9 mouse cellular contexts compared by ENCODE assay signal in the genomic region with DNA sequence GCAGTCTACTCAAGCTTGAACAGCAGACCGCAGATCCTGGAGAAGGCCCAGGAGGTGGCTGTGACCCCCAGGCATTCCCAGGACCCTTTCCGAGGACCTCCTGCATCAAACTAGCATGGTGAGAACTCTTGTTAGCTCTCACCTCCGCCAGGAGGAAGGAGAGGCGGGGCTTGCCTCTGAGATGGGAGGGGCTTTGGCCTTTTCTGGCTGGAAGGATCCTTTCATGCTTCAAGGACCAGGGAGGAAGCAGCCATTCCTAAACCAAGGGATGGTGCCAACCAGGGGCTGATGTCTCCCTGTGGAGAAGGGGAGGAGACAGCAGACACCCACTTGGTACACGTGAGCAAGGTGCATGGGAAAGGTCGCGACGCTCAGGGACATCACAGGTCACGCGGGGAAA. TPM values are rescaled to one million over a fixed set of nuclear protein-coding genes. Genes with fewer than 3 reads are reported as not detected.
DNase-seq lines count a peak whose midpoint lies in the region; ATAC-seq and TF ChIP-seq lines count a peak whose summit lies in the region.
"Had no signal": no experiment of that assay in that cellular context is flagged by ENCODE, and none has a peak within 500 bp of the region (broad histone marks: within the 10 kb centered on the region; RNA-seq: fewer than 3 reads in every experiment).

No protein-coding gene starts in this region.

- no peaks in the 10 kb centered on the region for H3K9me3 ChIP-seq in heart, embryonic 11.5 days (replicated peaks; ENCODE audit: control insufficient read depth, low read length)
- no peaks in the 10 kb centered on the region for H3K9me3 ChIP-seq in forebrain, postnatal 0 days (ENCODE audit: low read length)
- H3K9me3 ChIP-seq in liver, embryonic 15.5 days (replicated peaks) = no peaks in the 10 kb centered on the region

- no peak for TF ChIP-seq CTCF in heart, adult 2 months (IDR thresholded peaks at IDR 0.05)
- TF ChIP-seq CTCF in forebrain, postnatal 0 days (IDR thresholded peaks at IDR 0.05; ENCODE audit: low read depth) = no peak

- no peak for ATAC-seq in heart, embryonic 11.5 days (replicated peaks; ENCODE audit: insufficient number of reproducible peaks, low FRiP score, low TSS enrichment)
- no peak for ATAC-seq in forebrain, postnatal 0 days
- ATAC-seq in liver, embryonic 15.5 days (ENCODE audit: insufficient read depth) = no peak

- intact Hi-C loops in heart, adult 2 months (cut with DNase I) = no loop called here
- intact Hi-C loops in left cerebral cortex, postnatal 25 days (cut with DNase I) = no loop called here

- peaks cover 15% of the 10 kb centered on the region for H3K4me1 ChIP-seq in heart, embryonic 11.5 days (ENCODE audit: control insufficient read depth, insufficient read depth, low read length)
- no peaks in the 10 kb centered on the region for H3K4me1 ChIP-seq in heart, adult 2 months (ENCODE audit: control insufficient read depth, insufficient read depth, low read length)
- no peaks in the 10 kb centered on the region for H3K4me1 ChIP-seq in forebrain, postnatal 0 days (ENCODE audit: insufficient read depth)
- H3K4me1 ChIP-seq in liver, embryonic 15.5 days (replicated peaks) = no peaks in the 10 kb centered on the region

- no peaks in the 10 kb centered on the region for H3K27me3 ChIP-seq in heart, embryonic 11.5 days (ENCODE audit: control insufficient read depth, insufficient read depth, low read length)
- no peaks in the 10 kb centered on the region for H3K27me3 ChIP-seq in heart, adult 2 months (ENCODE audit: control insufficient read depth, insufficient read depth, low read length)
- H3K27me3 ChIP-seq in forebrain, postnatal 0 days (ENCODE audit: insufficient read depth, low read length) = no peaks in the 10 kb centered on the region
- peaks cover 11% of the 10 kb centered on the region; the same call in 1 of the 2 replicates for H3K27me3 ChIP-seq in liver, embryonic 15.5 days

- peak overlapping the region; percentile 54 for H3K4me2 ChIP-seq in heart, embryonic 11.5 days
- peak overlapping the region; percentile 28; the same call in 1 of the 2 replicates for H3K4me2 ChIP-seq in forebrain, postnatal 0 days (ENCODE audit: low read depth)
- H3K4me2 ChIP-seq in liver, embryonic 15.5 days = 0 out of 2 replicates have a peak overlapping the region, but pooled peaks have one; percentile 16

- H3K4me3 ChIP-seq in heart, embryonic 11.5 days (ENCODE audit: low read depth, low read length) = peak overlapping the region; percentile 8; the same call in 1 of the 2 replicates
- no peak overlapping the region for H3K4me3 ChIP-seq in heart, adult 2 months
- no peak overlapping the region for H3K4me3 ChIP-seq in forebrain, postnatal 0 days (ENCODE audit: low read depth, low read length)
- H3K4me3 ChIP-seq in liver, embryonic 15.5 days (replicated peaks) = no peak overlapping the region

- no peak for TF ChIP-seq POLR2A in heart, adult 2 months (IDR thresholded peaks at IDR 0.05; ENCODE audit: insufficient read depth, low read depth, low read length)

- no peaks in the 10 kb centered on the region for H3K79me2 ChIP-seq in heart, adult 2 months (replicated peaks; ENCODE audit: control insufficient read depth, insufficient read depth, low read length)

- H3K36me3 ChIP-seq in heart, embryonic 11.5 days (ENCODE audit: control insufficient read depth, insufficient read depth, low read length) = no peaks in the 10 kb centered on the region
- no peaks in the 10 kb centered on the region for H3K36me3 ChIP-seq in heart, adult 2 months (ENCODE audit: control insufficient read depth, insufficient read depth, low read length)
- H3K36me3 ChIP-seq in forebrain, postnatal 0 days (ENCODE audit: insufficient read depth) = no peaks in the 10 kb centered on the region
- no peaks in the 10 kb centered on the region for H3K36me3 ChIP-seq in liver, embryonic 15.5 days (replicated peaks)

- no peak for DNase-seq in heart, adult 2 months
- peak; percentile 52 for DNase-seq in ES-CJ7 (ENCODE audit: low read depth, low spot score)
- no peak for DNase-seq in forebrain, postnatal 0 days
- DNase-seq in frontal cortex, postnatal 36 days (ENCODE audit: low spot score in 2 of 2) = no peak
- no peak for DNase-seq in left cerebral cortex, postnatal 25 days (ENCODE audit: low spot score in 2 of 2)
- no peak for DNase-seq in cerebellum, postnatal 4 days (ENCODE audit: low spot score in 2 of 2)
- DNase-seq: adrenal gland, postnatal 10 days had no signal

- no peak for TF ChIP-seq EP300 in heart, adult 2 months (IDR thresholded peaks at IDR 0.05; ENCODE audit: insufficient read depth, low read depth, low read length)

- H3K9ac ChIP-seq in heart, embryonic 11.5 days (ENCODE audit: low read depth, low read length) = no peak overlapping the region
- H3K9ac ChIP-seq in heart, adult 2 months (ENCODE audit: low read depth, low read length) = no peak overlapping the region
- no peak overlapping the region for H3K9ac ChIP-seq in forebrain, postnatal 0 days
- no peak overlapping the region for H3K9ac ChIP-seq in liver, embryonic 15.5 days

- WGBS in heart, embryonic 11.5 days (ENCODE audit: insufficient replicate concordance) = 30% methylated on average over 10 of the region's 10 CpGs
- 43% methylated on average over 10 of the region's 10 CpGs for WGBS in heart, adult 2 months
- 33% methylated on average over 10 of the region's 10 CpGs for WGBS in forebrain, postnatal 0 days
- 34% methylated on average over 10 of the region's 10 CpGs for WGBS in liver, embryonic 15.5 days (ENCODE audit: insufficient replicate concordance)

- no peak overlapping the region for H3K27ac ChIP-seq in heart, embryonic 11.5 days (ENCODE audit: low read depth, low read length)
- no peak overlapping the region for H3K27ac ChIP-seq in heart, adult 2 months
- H3K27ac ChIP-seq in forebrain, postnatal 0 days (ENCODE audit: low read depth, low read length) = no peak overlapping the region
- H3K27ac ChIP-seq in liver, embryonic 15.5 days (replicated peaks) = no peak overlapping the region

RNA-seq across cellular contexts. Expression of a gene that starts 13.6 kb away (rescaled TPM):
- 1.3 and 2.2 TPM in 2 replicates for polyA plus RNA-seq in heart, embryonic 11.5 days (2014; fragmentation: Nextera tagmentation; extraction: Ambion mirVana)
- total RNA-seq in heart, adult 2 months (2021) = not detected
- not detected in 2 replicates for polyA plus RNA-seq in heart, adult 2 months (2012; rRNA removed)
- 22.7 and 24.7 TPM in 2 replicates for total RNA-seq in forebrain, postnatal 0 days (2014; rRNA removed)
- 50.8 and 59.9 TPM in 2 replicates for polyA plus RNA-seq in forebrain, postnatal 0 days (2015; fragmentation: Nextera tagmentation; extraction: Ambion mirVana)
- polyA plus RNA-seq in liver, embryonic 15.5 days (2015; fragmentation: Nextera tagmentation; extraction: Ambion mirVana) = 1.3 and 1.7 TPM in 2 replicates
- 10 to 100 TPM in 1 of 2 experiments, 1 to 10 TPM in 1; 9.4 to 12.5 TPM for total RNA-seq in left cerebral cortex, postnatal 25 days (2021)

Comparison
In these comparisons a context has a peak if more than half of its experiments do, and no peak if none do; other contexts are left out.
1. RNA of a gene that starts 13.6 kb away (polyA plus RNA-seq): 50.8 to 59.9 TPM in forebrain, postnatal 0 days; 1.3 to 2.2 TPM in heart, embryonic 11.5 days, 1.3 to 1.7 TPM in liver, embryonic 15.5 days and not detected in heart, adult 2 months; every median in the first group is over 10 times any median in the second.
2. Peak in every context shown above with its lines, with median percentiles within 50 percentile points of each other: H3K4me2 ChIP-seq.